Mouse (Mus musculus): ENCODE measurements around the gene 2010300C02Rik.

The 2010300C02Rik gene

DNA sequence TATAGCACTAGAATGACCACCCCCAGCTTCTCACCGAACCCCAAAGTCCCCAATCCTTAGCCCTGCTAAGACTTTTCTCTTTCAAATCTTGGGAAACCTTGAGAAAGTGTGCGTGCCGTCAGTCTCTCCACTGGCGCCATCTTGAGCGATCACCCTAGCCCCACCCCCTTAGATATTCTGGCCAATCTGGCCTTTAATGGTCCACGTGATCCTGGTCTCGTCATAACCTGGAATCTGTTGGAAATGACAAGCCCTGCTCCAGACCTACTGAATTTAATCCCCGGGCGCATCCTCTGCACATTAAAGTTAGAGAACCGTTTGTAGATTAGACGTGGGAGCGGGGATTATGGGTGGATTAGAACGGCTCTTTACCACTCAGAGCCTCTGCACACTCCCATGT lies 140.2 kb downstream of the 2010300C02Rik start:
- CTCF ChIA-PET, result interaction anchor here in 1 of 4 experiments (0.6 kb wide), 1 partner anchor 1087 kb away, joined by 3 read pairs; no protein-coding TSS in a partner anchor
- POLR2A ChIA-PET, result interaction anchor here in 1 of 4 experiments (0.5 kb wide), 1 partner anchor 267 kb away, joined by 3 read pairs; no protein-coding TSS in a partner anchor

DNA sequence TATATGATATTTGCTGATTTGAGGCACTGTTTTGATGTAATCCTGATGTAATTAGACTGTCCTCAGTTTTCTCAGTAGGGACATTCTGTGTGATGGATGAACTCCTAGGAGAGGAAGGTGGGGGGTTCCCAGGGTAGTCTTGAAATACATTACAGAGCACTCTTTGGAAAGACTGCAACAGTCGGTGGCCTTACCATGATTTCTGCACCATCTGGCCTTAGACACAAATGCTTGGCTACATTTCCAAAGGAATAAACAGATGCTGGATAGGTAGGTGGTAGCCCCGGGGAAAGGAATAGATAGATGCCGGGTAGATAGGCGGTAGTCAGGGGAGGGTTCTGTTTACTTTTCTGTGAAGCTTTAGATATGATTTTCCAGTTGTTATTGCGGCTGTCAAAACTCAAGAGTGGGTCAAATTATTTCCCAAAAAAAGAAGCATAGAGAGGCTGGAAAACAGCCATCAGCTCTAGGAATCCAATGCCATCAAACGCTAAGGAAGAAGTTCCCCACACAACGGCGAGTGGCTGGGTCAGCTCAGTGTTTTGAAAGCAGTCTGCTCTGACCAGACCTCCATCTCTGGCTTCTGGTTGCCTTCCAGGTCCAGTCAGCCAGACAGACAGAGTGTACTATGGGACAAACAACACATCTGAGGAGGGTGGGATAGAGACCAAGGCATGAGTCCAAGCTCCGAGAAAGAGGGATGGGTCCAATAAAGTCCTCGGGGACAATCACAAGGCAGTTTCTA lies 147.2 kb downstream of the 2010300C02Rik start:
- CTCF ChIA-PET, result no interaction called here

DNA sequence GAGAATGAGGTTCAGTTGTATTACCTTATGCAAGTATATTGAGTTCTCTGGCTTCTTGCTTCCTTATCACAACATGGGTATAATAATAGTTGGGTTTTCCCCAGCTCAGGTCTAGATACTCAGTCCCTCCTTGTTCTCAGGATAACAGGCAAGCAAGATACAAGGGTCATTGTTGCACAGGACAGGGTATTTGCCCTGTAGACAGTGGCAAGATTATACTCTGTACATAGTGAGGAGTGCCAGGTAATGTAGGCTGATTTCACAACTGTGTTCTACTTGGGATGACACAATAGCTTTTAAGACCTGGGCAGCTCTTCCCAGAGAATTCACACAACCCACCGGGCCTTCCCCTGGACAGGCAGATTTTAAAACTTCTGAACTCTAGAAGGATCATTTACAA lies 151.5 kb downstream of the 2010300C02Rik start:
- POLR2A ChIA-PET, result no interaction called here
- CTCF ChIA-PET, result no interaction called here

More for the DNA sequence above, 147.2 kb downstream of the 2010300C02Rik start:
- POLR2A ChIA-PET, result interaction anchor here in 1 of 4 experiments (0.8 kb wide), 1 partner anchor 10 kb away, joined by 3 read pairs; no protein-coding TSS in a partner anchor

DNA sequence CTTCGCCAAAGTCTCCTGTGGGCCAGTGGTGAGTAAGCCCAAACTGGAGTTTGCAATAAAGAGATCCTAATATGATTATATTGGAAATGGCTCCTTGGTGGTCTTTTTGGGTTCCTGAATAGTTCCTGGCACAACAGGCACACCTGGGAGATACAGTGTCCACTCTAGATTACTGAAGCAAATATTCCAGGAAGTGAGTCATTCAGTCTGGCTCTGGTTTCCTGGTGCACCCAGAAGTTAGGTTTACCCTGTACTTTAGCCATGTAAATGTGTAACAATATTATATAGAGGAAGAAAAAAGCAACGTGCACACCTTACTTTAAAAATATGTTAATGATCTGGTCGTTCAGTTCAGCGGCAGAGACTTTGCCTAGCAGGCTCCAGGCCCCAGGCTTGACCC lies 153.1 kb downstream of the 2010300C02Rik start:
- ChIA-PET POLR2A (interaction anchor here in 1 of 4 experiments (1.0 kb wide), 1 partner anchor 25 kb away, joined by 3 read pairs; no protein-coding TSS in a partner anchor), CTCF (interaction anchor here in 2 of 4 experiments (0.5 to 0.7 kb wide), 4 partner anchors 69 to 1057 kb away, joined by 3 to 4 read pairs (median 3); no protein-coding TSS in a partner anchor)

DNA sequence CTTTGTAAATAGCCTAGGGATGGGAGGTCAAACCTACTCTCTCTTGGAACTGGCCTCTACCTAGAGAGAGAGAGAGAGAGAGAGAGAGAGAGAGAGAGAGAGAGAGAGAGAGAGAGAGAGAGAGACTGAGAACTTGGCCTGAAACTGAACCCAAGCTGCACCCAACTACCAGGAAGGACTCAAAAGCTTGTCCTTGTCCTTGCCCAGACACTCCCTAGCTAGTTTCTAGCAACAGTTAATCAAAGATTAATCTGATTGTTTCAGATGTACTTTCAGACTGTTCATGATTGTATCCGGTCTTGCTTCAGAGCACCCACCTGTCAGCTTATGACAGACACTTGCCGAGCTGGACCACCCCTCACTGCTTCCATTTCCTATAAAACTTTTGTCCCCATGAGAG lies 153.5 kb downstream of the 2010300C02Rik start:
- POLR2A ChIA-PET, result interaction anchor here in 2 of 4 experiments (1.0 to 1.4 kb wide), 2 partner anchors 25 kb away, joined by 3 read pairs; no protein-coding TSS in a partner anchor
- CTCF ChIA-PET, result interaction anchor here in 2 of 4 experiments (0.5 to 0.7 kb wide), 4 partner anchors 70 to 1057 kb away, joined by 3 to 4 read pairs (median 3); no protein-coding TSS in a partner anchor

DNA sequence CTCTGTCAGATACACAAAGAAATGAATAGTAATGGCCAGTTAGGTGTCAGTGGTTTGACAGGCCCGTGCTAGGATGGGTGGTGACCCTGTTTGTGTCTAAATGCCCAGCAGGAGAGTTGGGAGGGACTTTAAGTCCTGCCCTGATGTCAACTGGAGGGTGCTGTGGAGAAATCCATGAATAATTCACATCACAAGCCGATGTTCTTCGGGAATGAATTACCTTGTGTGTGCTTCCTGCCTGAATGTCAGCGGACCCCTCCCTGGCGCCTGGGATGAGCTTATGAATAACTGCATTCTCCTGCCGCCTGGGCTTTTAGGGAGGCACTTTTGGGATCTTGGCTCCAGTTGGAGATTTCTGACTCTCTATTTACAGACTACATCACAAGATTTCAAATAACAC lies 154.5 kb downstream of the 2010300C02Rik start:
- ChIA-PET CTCF (no interaction called here), POLR2A (interaction anchor here in 1 of 4 experiments (1.4 kb wide), 1 partner anchor 24 kb away, joined by 3 read pairs; no protein-coding TSS in a partner anchor)

DNA sequence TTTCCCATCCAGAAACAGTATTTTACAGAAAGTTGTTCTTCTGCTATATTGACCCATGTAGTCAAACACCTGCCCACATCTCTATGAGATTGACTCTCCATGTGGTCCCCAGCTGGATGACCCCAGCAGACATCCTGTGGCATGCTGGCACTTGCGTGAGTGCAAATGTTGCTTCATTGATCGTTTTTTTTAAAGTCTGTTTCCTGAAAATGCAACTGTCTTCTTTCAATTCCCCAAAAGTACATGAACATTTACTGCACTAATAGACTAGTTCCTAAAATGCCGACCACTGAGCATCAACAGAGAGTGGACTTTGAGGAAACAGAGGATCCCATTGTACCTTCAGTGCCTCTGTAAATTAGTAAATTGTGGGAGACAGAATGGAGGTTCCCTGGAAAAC lies 157.9 kb downstream of the 2010300C02Rik start:
- ChIA-PET CTCF (no interaction called here), POLR2A (no interaction called here)
